Mouse (Mus musculus): ENCODE data around the gene 4930556J24Rik. TPM values are rescaled to one million over a fixed set of nuclear protein-coding genes. Genes with fewer than 3 reads are reported as not detected.

4930556J24Rik gene
- total and polyA plus RNA-seq, 3 experiments = 0.31 to 0.47 TPM; not detected in 1

DNA sequence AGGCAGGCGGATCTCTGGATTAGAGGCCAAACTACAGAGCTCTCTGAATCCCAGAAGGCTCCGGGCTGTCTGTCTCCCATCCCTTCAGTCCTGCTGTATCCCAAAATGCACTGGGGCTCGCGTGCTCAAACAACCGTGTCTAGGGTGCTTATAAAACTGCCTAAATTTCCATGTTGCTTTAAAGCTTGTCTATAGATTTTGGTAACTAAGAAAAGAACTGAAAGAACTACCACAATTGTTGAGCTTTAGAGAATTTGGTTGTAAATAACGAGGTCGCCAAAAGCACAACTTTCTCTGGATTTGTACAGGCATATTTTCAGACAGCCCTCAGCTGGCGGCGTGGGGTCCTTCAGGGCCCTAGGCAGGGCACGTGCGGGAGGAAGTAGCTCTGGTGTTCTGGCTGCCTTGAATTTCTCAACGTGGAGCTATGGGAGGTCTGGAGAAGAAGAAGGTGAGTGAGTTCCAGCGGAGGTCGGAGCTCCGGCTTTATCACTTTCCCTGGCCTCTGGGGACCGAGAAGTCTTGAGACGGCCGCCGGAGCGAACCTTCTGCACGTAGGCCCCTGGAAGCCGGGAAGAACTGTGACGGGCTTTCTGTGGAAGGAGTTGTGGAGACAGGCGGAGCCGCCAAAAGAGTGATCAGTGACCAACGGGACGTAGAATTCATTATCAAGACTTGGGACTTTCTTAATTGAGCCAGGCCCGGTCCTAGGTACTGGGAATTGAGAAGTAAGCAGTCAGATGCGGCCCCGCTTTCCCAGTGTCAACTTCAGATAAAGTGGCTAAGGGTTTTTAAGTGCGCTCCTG, 12.8 kb downstream of the 4930556J24Rik start, which contains the start of gene Pes1:
Gene Pes1, plus strand, starts transcription at position 366 of the 806 bp plus-strand sequence.
- H3K27ac ChIP-seq (ENCODE audit: control insufficient read depth, low read depth, low read length) = peak within 1 kb of the TSS; percentile 96
- H3K4me1 ChIP-seq (ENCODE audit: control insufficient read depth in 1 of 2, insufficient read depth in 2 of 2, low read length in 2 of 2) = peaks cover 10 to 19% of the 10 kb centered on the region in 2 experiments
- peak within 1 kb of the TSS; percentile 71 for H3K9ac ChIP-seq (ENCODE audit: control insufficient read depth, low read depth, low read length, poor library complexity, severe bottlenecking)
- H3K36me3 ChIP-seq (ENCODE audit: control insufficient read depth in 1 of 2, insufficient read depth in 2 of 2, low read length in 2 of 2) = peaks cover 11 to 23% of the 10 kb centered on the region in 2 experiments
- H3K79me2 ChIP-seq (ENCODE audit: control insufficient read depth, insufficient read depth, low read length, poor library complexity) = peaks cover 43% of the 10 kb centered on the region
- peaks cover 0 to 4% of the 10 kb centered on the region in 2 experiments; a peak in 2 of 4 replicates for H3K27me3 ChIP-seq (ENCODE audit: control insufficient read depth in 1 of 2, insufficient read depth in 2 of 2, low read length in 2 of 2)
- H3K4me3 ChIP-seq (ENCODE audit: control insufficient read depth in 1 of 2, insufficient read depth in 1 of 2, low read depth in 2 of 2, low read length in 2 of 2) = peak within 1 kb of the TSS; percentile 85 to 93
- no peaks in the 10 kb centered on the region for H3K9me3 ChIP-seq (replicated peaks; ENCODE audit: insufficient read depth, low read length)
- DNase-seq (ENCODE audit: low read depth, low spot score) = peak; percentile 97
- TF ChIP-seq MYB (IDR thresholded peaks at IDR 0.05; ENCODE audit: low read depth, low read length) (no peak), GABPA (IDR thresholded peaks at IDR 0.05; ENCODE audit: low read depth, low read length) (peak; percentile 42; the same call in 1 of the 2 replicates), MYC (IDR thresholded peaks at IDR 0.05; ENCODE audit: low read depth, low read length) (peak; percentile 99), RAD21 (IDR thresholded peaks at IDR 0.05; ENCODE audit: low read depth, low read length) (no peak), MXI1 (IDR thresholded peaks at IDR 0.05; ENCODE audit: low read depth, low read length) (peak; percentile 99), NELFE (IDR thresholded peaks at IDR 0.05; ENCODE audit: low read depth, low read length) (peak; percentile 85), CTCF (IDR thresholded peaks at IDR 0.05 in 2 of 3, conservative IDR thresholded peaks at IDR 0.05 in 1 of 3; ENCODE audit: control insufficient read depth in 1 of 3, insufficient read depth in 1 of 3, low read depth in 2 of 3, low read length in 3 of 3, poor library complexity in 1 of 3, severe bottlenecking in 1 of 3) (no peak; a peak in 1 of 6 replicates), E2F4 (IDR thresholded peaks at IDR 0.05; ENCODE audit: borderline replicate concordance, low read depth, low read length) (0 out of 2 replicates have a peak, but pooled peaks have one; percentile 53), CHD2 (IDR thresholded peaks at IDR 0.05; ENCODE audit: low read length) (no peak), GATA1 (IDR thresholded peaks at IDR 0.05; ENCODE audit: low read depth, low read length) (no peak), UBTF (IDR thresholded peaks at IDR 0.05; ENCODE audit: borderline replicate concordance, insufficient read depth, low read depth, low read length) (no peak), MAFK (IDR thresholded peaks at IDR 0.05; ENCODE audit: borderline replicate concordance, low read depth, low read length) (no peak), CHD1 (IDR thresholded peaks at IDR 0.05; ENCODE audit: low read depth, low read length) (no peak; the same call in 1 of the 2 replicates), ELF1 (IDR thresholded peaks at IDR 0.05; ENCODE audit: low read depth, low read length) (peak; percentile 78), TBP (IDR thresholded peaks at IDR 0.05; ENCODE audit: low read depth, low read length) (peak; percentile 91), BHLHE40 (IDR thresholded peaks at IDR 0.05; ENCODE audit: borderline replicate concordance, low read depth, low read length) (peak; percentile 98), RCOR1 (IDR thresholded peaks at IDR 0.05; ENCODE audit: low read depth, low read length) (no peak; the same call in 1 of the 2 replicates), MEF2A (IDR thresholded peaks at IDR 0.05; ENCODE audit: extremely low read depth, insufficient replicate concordance, low read depth, low read length, poor library complexity, severe bottlenecking) (no peak), SIN3A (IDR thresholded peaks at IDR 0.05; ENCODE audit: low read length) (peak; percentile 97), POLR2AphosphoS2 (IDR thresholded peaks at IDR 0.05; ENCODE audit: low read length) (peak; percentile 86), HCFC1 (IDR thresholded peaks at IDR 0.05; ENCODE audit: low read depth, low read length) (peak; percentile 94), ZMIZ1 (IDR thresholded peaks at IDR 0.05; ENCODE audit: low read depth, low read length) (peak; percentile 62), TAL1 (IDR thresholded peaks at IDR 0.05; ENCODE audit: low read length) (no peak), KAT2A (conservative IDR thresholded peaks at IDR 0.05; ENCODE audit: low read depth, low read length) (peak; percentile 78), NRF1 (IDR thresholded peaks at IDR 0.05; ENCODE audit: insufficient read depth, low read depth, low read length, poor library complexity, severe bottlenecking) (no peak), EP300 (IDR thresholded peaks at IDR 0.05; ENCODE audit: low read depth in 1 of 2, low read length in 2 of 2) (peak in 1 of 2 experiments; percentile 45; a peak in 1 of 4 replicates), ZC3H11A (IDR thresholded peaks at IDR 0.05; ENCODE audit: low read depth, low read length) (no peak), ETS1 (IDR thresholded peaks at IDR 0.05; ENCODE audit: low read depth, low read length) (0 out of 2 replicates have a peak, but pooled peaks have one; percentile 26), POLR2A (IDR thresholded peaks at IDR 0.05; ENCODE audit: control insufficient read depth in 1 of 2, insufficient read depth in 1 of 2, low read depth in 1 of 2, low read length in 2 of 2, poor library complexity in 1 of 2) (peak; percentile 46 to 87; a peak in 3 of 4 replicates), POLR2AphosphoS5 (IDR thresholded peaks at IDR 0.05; ENCODE audit: borderline replicate concordance, low read depth, low read length) (no peak), ZNF384 (IDR thresholded peaks at IDR 0.05; ENCODE audit: low read depth, low read length) (peak; percentile 48), JUND (IDR thresholded peaks at IDR 0.05; ENCODE audit: low read depth, low read length) (0 out of 2 replicates have a peak, but pooled peaks have one; percentile 20), ZKSCAN1 (IDR thresholded peaks at IDR 0.05; ENCODE audit: low read depth, low read length) (peak; percentile 17; the same call in 1 of the 2 replicates), USF2 (IDR thresholded peaks at IDR 0.05; ENCODE audit: borderline replicate concordance in 1 of 2, insufficient read depth in 1 of 2, low read depth in 1 of 2, low read length in 2 of 2) (no peak)

Measured in MEL (cell line).